Mouse (Mus musculus): ENCODE data around the gene Sp1.

The Sp1 gene

DNA sequence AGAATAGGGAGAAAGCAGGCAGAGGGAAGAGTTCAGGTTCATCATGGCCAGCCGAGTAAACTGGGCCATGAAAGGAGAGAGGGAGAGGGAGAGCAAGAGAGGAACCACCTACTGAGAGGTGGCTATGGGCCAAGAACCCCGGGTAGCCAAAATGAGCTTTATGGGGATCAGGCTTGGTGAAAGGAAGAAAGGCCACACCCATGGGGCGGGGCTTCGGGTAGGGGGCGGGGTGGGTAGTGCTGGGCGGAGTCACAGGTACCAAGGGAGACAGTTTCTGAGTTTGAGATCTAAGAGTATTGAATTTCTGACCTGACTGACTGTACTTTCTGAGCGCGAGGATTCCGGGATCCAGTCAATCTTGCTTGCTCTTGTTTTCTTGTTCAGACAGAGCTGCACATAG lies 19.3 kb upstream of the Sp1 start:
- TF ChIP-seq GATA4 (IDR thresholded peaks at IDR 0.05; ENCODE audit: insufficient replicate concordance, low read length) = no peak

DNA sequence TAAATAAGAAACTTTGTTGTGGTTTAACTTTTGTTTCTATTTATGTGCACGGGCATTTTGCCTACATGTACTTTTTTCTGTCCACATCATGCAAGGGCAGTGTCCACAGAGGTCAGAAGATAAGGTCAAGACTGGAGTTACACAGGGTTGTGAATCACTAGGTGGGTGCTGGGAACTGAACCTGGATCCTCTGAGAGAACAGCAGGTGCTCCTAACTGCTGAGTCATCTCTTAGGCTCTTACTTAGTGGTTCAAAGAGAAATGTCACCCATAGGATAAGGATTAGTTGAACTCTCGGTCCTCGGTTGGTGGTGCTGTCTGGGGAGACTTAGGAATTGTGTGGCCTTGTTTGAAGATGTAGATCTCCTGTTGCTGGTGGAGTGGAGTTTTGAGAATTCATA lies 17.0 kb upstream of the Sp1 start:
- TF ChIP-seq GATA4 (IDR thresholded peaks at IDR 0.05; ENCODE audit: insufficient replicate concordance, low read length) = no peak

- TF ChIP-seq GATA4 (IDR thresholded peaks at IDR 0.05; ENCODE audit: insufficient replicate concordance, low read length) = no peak
Measured at GRCm38 (mm10) chr15:102392520-102392919, 13.4 kb upstream of the Sp1 start.

- peak; percentile 15; the same call in 1 of the 2 replicates for TF ChIP-seq GATA4 (IDR thresholded peaks at IDR 0.05; ENCODE audit: insufficient replicate concordance, low read length)
Measured at GRCm38 (mm10) chr15:102393584-102394014, 12.3 kb upstream of the Sp1 start.

DNA sequence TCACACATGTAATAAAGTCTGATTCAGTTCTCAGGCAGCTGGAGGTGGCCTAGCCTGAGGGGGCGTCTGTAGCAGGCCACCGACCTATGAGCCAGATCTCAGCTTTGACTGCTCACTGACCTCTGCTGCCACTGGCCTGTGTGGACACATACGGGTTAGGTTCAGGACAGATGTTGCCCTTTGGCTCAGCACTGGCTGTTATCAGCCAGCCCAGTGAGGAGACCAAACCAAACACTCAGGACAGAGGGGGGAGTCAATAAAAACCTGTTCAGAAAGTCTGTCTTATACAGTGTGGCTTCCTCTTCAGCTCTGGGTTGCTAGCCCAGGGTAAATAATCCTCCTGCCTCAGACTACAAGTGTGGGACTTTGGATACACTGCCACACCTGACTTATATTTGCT lies 10.9 kb upstream of the Sp1 start:
- TF ChIP-seq GATA4 (IDR thresholded peaks at IDR 0.05; ENCODE audit: insufficient replicate concordance, low read length) = peak; percentile 96

GRCm38 (mm10) chr15:102398629-102399028 lies 7.3 kb upstream of the Sp1 start:
- TF ChIP-seq GATA4 (IDR thresholded peaks at IDR 0.05; ENCODE audit: insufficient replicate concordance, low read length) = no peak

DNA sequence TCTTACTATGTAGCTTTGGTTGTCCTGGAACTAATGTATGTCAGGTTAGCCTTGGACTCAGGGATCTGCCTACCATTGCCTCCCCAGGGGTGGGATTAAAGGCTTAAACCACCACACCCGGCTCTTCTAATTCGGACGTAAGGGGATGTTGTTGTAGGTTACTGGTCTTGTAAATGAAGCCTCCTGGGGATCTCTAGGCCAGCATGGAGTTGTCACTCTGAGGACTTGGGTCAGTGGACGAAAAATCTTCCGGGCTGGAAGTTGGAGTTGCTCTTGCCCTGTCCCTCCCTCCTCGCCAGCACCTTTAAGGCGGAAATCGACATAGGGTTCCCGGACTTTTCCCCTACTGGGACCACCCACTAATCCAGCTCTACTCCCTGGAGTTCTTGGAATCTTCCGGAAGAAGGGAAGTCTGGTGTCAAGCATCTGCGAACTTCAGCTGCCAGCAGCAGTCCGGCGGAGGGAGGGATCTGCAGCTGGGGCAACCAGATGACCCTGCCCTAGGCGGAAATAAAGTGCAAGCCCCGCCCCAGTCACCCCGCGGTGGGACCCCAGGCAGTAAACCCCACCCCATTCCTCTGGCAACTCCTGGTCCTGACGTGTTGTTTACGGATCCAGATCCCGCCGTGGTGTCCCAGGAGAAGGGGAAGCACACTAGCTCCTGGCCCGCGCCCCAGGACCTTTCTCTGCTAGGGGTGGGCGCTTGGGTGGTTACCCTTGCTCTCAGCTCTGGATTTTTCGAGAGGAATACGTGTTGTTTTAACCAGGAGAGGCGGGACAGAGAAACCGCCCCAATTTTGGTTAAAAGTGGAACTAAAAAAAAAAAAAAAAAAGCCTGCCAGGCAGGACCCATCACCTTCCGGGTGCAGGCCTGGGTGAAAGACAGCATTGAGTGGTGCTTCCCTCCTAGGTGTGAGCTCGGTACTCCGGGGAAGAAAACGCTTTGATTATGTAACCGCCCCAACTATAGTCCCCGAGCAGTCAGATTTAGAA lies 6.4 kb upstream of the Sp1 start:
- TF ChIP-seq GATA4 (IDR thresholded peaks at IDR 0.05; ENCODE audit: insufficient replicate concordance, low read length) = peak; percentile 40; the same call in 1 of the 2 replicates

- no peak for TF ChIP-seq GATA4 (IDR thresholded peaks at IDR 0.05; ENCODE audit: insufficient replicate concordance, low read length)
Measured at GRCm38 (mm10) chr15:102400476-102401045, 5.4 kb upstream of the Sp1 start.

- no peak for TF ChIP-seq GATA4 (IDR thresholded peaks at IDR 0.05; ENCODE audit: insufficient replicate concordance, low read length)
Measured at GRCm38 (mm10) chr15:102401278-102401677, 4.7 kb upstream of the Sp1 start.

GRCm38 (mm10) chr15:102402210-102402609 lies 3.7 kb upstream of the Sp1 start:
- no peak for TF ChIP-seq GATA4 (IDR thresholded peaks at IDR 0.05; ENCODE audit: insufficient replicate concordance, low read length)

DNA sequence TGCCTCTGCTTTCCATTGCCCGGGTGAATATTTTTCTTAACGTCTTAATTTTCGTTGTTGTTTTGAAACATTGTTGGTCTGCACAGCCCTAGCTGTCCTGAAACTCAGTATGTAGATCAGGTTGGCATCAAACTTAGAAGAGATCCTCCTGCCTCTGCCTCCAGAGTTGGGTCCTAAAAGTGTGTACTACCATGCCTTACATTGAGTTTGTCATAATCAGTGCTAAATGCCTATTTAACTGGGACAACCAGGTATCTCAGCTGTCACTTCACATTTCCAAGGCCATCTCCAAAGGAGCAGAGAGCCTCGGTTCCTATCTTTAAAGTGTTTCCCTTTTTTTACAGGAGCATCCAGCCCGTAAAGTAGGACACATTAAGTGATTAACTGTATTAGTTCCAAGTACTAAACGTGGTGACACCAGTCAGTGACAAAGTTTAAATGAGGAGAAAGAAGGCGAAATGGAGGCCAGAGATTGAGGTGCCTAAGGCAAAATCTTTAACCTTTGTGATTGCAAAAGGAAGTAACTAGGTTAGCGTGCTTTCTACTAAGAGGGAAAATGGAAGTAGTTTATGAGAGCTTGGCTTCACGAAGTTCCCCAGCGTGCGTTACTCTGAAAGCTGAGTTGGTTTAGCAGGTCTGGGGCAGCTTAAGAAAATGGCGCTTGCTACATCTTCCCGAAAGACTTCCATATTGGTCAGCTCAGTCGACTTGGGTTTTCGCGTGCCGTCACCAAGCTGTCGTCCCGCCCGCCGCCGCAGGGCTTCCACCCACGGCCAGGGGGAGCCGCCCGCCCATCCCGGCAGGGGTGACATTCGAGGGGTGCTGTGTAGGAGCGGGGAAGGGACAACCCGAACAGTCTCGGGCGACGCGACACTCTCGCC lies 1.1 kb upstream of the Sp1 start:
- TF ChIP-seq GATA4 (IDR thresholded peaks at IDR 0.05; ENCODE audit: insufficient replicate concordance, low read length) = no peak

GRCm38 (mm10) chr15:102406196-102406911 lies 411 bp downstream of the Sp1 start:
- TF ChIP-seq GATA4 (IDR thresholded peaks at IDR 0.05; ENCODE audit: insufficient replicate concordance, low read length) = no peak; the same call in 1 of the 2 replicates

GRCm38 (mm10) chr15:102406912-102407580 lies 1.1 kb downstream of the Sp1 start:
- TF ChIP-seq GATA4 (IDR thresholded peaks at IDR 0.05; ENCODE audit: insufficient replicate concordance, low read length) = no peak
